Mouse (Mus musculus): ENCODE measurements around the gene Tubgcp6.

Tubgcp6 gene

GRCm38 (mm10) chr15:89062518-89062910 lies 60.4 kb downstream of the Tubgcp6 start:
- peak; percentile 24 for DNase-seq

DNA sequence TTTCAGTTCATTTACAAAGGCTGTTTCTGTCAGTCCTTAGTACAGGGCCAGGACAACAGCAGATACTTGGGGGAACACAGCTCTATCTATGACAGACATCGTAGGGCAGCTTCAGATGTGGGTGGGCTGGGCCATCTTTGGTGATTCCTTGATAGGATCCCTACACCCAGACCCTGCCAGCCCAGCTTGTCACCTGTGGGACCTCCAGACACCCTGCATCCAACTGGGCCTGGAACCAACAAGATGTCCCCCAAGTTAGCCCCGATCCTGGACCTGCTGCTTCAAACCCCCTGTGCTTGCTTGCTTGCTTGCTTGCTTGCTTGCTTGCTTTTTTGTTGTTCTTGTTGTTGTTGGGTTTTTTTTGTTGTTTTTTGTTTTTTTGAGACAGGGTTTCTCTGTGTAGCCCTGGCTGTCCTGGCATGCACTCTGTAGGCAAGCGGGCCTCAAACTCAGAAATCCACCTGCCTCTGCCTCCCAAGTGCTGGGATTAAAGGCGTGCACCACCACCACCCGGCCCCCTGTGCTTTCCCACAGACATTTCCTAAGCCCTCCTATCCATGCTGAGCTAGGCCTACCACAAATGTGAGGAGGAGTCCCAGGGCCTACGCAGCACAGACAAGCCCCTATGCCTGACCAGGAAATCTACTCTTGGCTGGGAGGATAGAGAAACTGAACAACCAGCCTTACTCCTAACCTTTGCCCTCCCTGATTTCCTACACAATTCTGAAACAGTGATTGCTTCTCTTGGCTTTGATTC lies 61.0 kb downstream of the Tubgcp6 start:
- DNase-seq = peak; percentile 16

GRCm38 (mm10) chr15:89060811-89061460 lies 62.0 kb downstream of the Tubgcp6 start:
- DNase-seq = peak; percentile 29

DNA sequence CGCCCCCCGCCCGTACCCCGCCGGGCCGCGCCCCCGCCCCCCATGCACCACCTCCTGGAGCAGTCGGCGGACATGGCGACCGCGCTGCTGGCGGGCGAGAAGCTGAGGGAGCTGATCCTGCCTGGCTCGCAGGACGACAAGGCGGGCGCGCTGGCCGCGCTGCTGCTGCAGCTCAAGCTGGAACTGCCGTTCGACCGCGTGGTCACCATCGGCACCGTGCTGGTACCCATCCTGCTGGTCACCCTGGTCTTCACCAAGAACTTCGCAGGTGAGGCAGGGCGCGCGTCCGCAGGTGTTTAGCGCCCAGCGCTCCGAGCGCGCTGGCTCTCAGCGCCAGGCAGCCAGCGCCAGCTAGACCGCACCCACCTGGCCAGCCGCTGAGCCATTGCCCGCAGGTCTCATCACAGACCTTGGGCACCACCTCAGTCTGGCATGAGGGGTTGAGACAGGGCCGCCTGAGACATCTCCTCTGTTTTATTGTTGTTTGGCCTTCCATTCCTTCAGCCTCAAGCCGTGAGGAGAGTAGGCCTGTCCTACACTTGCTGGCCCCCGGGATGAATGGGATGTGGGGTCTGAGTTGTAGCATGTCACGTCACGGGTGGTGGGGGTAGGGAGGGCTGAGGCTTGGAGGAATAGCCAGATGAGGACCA lies 62.8 kb downstream of the Tubgcp6 start:
- DNase-seq = peak; percentile 62

DNA sequence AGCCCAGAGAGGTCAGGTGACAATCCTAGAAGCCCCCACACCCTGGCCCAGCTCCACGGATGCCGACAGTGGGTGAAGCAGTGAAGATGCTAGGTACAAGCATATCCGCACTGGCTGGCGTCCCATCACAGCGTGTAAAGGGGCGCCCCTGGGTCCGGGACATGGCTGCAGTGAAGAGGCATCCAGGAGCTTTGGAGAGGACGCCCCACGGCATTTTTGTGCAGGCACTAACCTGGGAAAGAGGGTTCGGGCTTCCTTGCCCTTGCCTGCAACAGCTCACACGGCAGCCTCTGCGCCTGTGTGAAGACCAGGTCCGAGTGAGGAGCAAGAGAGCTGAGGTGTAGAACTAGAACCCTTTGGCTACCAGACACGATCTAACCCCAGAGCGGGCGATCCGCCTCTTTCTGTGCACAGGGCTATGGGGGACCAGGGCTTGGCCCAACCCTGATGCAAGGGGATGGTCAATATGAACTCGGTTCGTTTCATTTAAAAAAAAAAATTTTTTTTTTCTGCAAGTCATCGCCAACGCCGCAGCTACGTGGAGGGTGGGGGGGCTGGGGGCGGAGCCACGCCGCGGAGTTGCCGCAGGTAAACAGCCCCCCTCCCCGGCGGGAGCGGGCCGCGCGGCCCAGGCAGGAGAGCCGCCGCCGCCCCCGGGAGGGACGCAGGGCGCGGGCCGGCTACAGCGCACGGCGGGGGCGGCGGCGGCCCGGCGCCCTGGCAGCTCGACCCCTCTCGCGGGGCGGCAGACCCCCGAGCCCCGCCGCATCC lies 63.6 kb downstream of the Tubgcp6 start, which contains the start of gene Panx2:
Gene Panx2, plus strand, starts transcription at position 574 of the 771 bp plus-strand sequence.
- peak; percentile 67 for DNase-seq

DNA sequence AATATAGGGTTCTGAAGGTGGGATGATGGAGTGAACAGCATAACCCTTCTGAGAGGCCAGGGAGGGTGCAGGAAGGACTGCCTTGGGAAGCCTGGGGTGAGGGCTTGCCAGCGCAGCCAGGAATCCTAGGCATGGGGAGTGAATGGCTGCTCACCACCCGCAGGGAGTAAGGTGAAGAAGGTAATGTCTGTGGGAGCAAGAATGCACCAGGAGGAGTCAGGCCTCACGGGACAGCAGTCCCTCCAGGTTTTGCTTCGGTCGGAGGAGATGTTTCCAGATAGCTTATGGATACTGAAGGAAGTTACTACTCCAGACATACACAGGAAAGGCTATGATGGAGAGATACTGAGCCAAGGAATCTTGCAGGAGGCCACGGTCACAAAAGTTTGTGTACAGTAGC lies 64.2 kb downstream of the Tubgcp6 start:
- peak; percentile 25 for DNase-seq

- no peak for DNase-seq
Measured at GRCm38 (mm10) chr15:89054666-89055065, 68.2 kb downstream of the Tubgcp6 start.

Measured in cerebellum, adult 11 months (tissue).